Mouse (Mus musculus) cerebellum, postnatal 36 days (tissue): ENCODE measurements around the gene Gm11564.
"Not testable (repeated sequence)": the region's sequence is repeated elsewhere in the genome, so short reads cannot be mapped to it uniquely, and the experiment has no call there.

Experiments
- DNase-seq, 2 experiments: peaks; one replicate each; pipeline ENCODE4 v3.0.0; 2021 to 2022; ENCODE audit warnings: mixed read lengths in 2 of 2

The Gm11564 gene

GRCm38 (mm10) chr11:99815566-99815965 lies at the start of gene Gm11564:
Gene Gm11564 (minus strand): TSS chr11:99815666.
- DNase-seq, result not testable (repeated sequence)

GRCm38 (mm10) chr11:99864176-99864575 lies 48.7 kb upstream of the Gm11564 start, which contains the start of gene Gm11559:
Gene Gm11559 (plus strand): TSS chr11:99864476.
- DNase-seq, result not testable (repeated sequence)

GRCm38 (mm10) chr11:99858761-99859160 lies 43.3 kb upstream of the Gm11564 start:
- no peak for DNase-seq

- no peak for DNase-seq
Observed at GRCm38 (mm10) chr11:99857617-99858016, 42.2 kb upstream of the Gm11564 start, which contains the start of gene Gm11568. Gene Gm11568 (plus strand): TSS chr11:99857917.

GRCm38 (mm10) chr11:99854121-99854520 lies 38.7 kb upstream of the Gm11564 start:
- DNase-seq, result no peak

GRCm38 (mm10) chr11:99851508-99851907 lies 36.0 kb upstream of the Gm11564 start, which contains the start of gene Krtap4-16:
Gene Krtap4-16 (minus strand): TSS chr11:99851608.
- DNase-seq, result no peak

- DNase-seq, result no peak
Observed at GRCm38 (mm10) chr11:99846746-99847145, 31.3 kb upstream of the Gm11564 start.

- DNase-seq, result no peak
Observed at GRCm38 (mm10) chr11:99842185-99842584, 26.7 kb upstream of the Gm11564 start.

GRCm38 (mm10) chr11:99837966-99838365 lies 22.5 kb upstream of the Gm11564 start, which contains the start of gene 2300003K06Rik:
Gene 2300003K06Rik (minus strand): TSS chr11:99838066.
- DNase-seq, result no peak

GRCm38 (mm10) chr11:99809792-99810191 lies 5.7 kb downstream of the Gm11564 start, which contains the start of gene Krtap4-13:
Gene Krtap4-13 (minus strand): TSS chr11:99809892.
- not testable (repeated sequence) for DNase-seq

- not testable (repeated sequence) for DNase-seq
Observed at GRCm38 (mm10) chr11:99804346-99804745, 11.1 kb downstream of the Gm11564 start, which contains the start of gene Gm11554. Gene Gm11554 (minus strand): TSS chr11:99804446.

GRCm38 (mm10) chr11:99798832-99799231 lies 16.6 kb downstream of the Gm11564 start, which contains the start of gene Gm11569:
Gene Gm11569 (minus strand): TSS chr11:99798932.
- not testable (repeated sequence) for DNase-seq

- DNase-seq, result no peak
Observed at GRCm38 (mm10) chr11:99793367-99793766, 22.1 kb downstream of the Gm11564 start, which contains the start of gene Gm11596. Gene Gm11596 (minus strand): TSS chr11:99793467.

GRCm38 (mm10) chr11:99784900-99785299 lies 30.6 kb downstream of the Gm11564 start, which contains the start of gene Krtap4-9:
Gene Krtap4-9 (plus strand): TSS chr11:99785200.
- DNase-seq, result not testable (repeated sequence)

- DNase-seq, result no peak
Observed at GRCm38 (mm10) chr11:99780604-99781003, 34.9 kb downstream of the Gm11564 start, which contains the start of gene Krtap4-8. Gene Krtap4-8 (minus strand): TSS chr11:99780704.

GRCm38 (mm10) chr11:99778401-99778800 lies 37.1 kb downstream of the Gm11564 start:
- DNase-seq, result no peak

GRCm38 (mm10) chr11:99772813-99773212 lies 42.7 kb downstream of the Gm11564 start, which contains the start of gene Gm11595:
Gene Gm11595 (minus strand): TSS chr11:99772913.
- not testable (repeated sequence) for DNase-seq

- DNase-seq, result no peak
Observed at GRCm38 (mm10) chr11:99768410-99768809, 47.1 kb downstream of the Gm11564 start.
